Mouse (Mus musculus): ENCODE results near the gene Mrpl52. TPM values are rescaled to one million over a fixed set of nuclear protein-coding genes. Genes with fewer than 3 reads are reported as not detected.

Mrpl52 gene
- polyA plus RNA-seq, 1 experiment from 2014 or later, result 300 TPM

DNA sequence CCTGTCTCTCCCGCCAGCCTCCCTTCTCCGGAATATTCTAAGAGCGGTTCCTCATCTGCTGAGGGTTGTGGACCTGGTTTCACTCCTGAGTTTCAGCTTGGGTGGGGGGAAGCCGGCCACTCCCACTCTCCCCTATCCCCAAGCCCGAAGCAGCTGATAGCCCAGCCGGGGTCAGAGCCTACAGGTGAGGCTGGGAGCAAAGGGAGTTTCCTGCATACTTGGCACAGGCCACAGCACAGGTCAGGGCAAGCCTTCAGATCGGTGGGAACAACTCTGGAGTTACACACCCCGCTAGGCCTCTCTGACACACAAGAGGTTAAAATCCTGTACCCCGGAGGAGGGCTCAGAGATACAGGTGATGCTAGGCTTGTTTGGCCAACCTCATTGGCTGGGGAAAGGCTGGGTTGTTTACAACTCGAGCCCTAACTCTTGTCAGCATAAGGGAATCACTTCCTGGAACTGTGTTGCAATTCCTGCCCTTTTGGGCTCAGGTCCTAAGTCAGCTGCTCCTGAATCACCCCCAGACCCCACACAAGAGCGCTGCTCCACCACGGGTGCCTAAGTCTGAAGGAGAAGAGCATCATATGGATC, 7.3 kb downstream of the Mrpl52 start:
- 39% methylated on average over 12 of the region's 12 CpGs for WGBS
- TF ChIP-seq CTCF (IDR thresholded peaks at IDR 0.05; ENCODE audit: low read depth), result no peak
- H3K9me3 ChIP-seq (ENCODE audit: control insufficient read depth), result no peaks in the 10 kb centered on the region

DNA sequence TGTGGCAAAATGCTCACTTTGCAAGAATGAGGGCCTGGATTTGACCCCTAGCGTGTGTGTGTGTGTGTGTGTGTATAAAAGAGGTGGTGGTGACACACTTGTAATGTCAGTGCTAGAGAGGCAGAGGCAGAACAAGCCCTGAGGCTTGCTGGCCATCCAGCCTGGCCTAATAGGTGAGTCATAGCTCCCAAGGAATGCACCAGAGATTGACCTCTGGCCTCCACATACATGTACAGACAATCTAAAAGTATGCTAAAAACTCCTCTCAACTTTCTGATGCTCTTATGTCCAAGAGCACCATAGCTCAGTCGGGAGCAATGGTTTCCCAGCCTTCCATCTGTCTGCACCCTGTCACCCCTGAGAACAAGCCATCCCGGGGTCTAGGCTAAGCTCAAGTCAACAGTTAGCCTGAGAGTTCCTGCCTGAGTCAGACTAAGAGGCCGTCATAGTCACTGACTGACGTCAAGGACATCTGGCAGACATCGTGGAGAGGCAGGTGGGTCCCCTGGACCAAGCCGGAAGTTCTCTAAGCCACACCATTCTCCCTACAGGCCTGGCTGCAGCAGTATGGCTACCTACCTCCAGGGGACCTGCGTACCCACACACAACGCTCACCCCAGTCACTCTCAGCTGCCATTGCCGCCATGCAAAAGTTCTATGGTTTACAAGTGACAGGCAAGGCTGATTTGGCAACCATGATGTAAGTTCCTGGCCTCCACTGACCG, 8.6 kb downstream of the Mrpl52 start:
- H3K4me1 ChIP-seq (replicated peaks; ENCODE audit: control insufficient read depth, insufficient read depth, low read length), result peaks cover 6% of the 10 kb centered on the region
- H3K9me3 ChIP-seq (ENCODE audit: control insufficient read depth), result no peaks in the 10 kb centered on the region
- no peak overlapping the region for H3K4me3 ChIP-seq (ENCODE audit: low read depth, low read length)
- no peaks in the 10 kb centered on the region for H3K27me3 ChIP-seq (replicated peaks; ENCODE audit: control insufficient read depth, insufficient read depth, low read length)
- H3K4me2 ChIP-seq (replicated peaks; ENCODE audit: low read depth), result no peak overlapping the region
- no peak for ATAC-seq
- 79% methylated on average over 11 of the region's 11 CpGs for WGBS
- no peak for TF ChIP-seq CTCF (IDR thresholded peaks at IDR 0.05; ENCODE audit: low read depth)
- 0 out of 2 replicates have a peak overlapping the region, but pooled peaks have one; percentile 21 for H3K27ac ChIP-seq (ENCODE audit: low read depth, low read length)
- H3K9ac ChIP-seq (ENCODE audit: low read depth, low read length), result no peak overlapping the region
- H3K36me3 ChIP-seq (ENCODE audit: control insufficient read depth, insufficient read depth), result peaks cover 36% of the 10 kb centered on the region

More for the DNA sequence above, 7.3 kb downstream of the Mrpl52 start:
- Histone ChIP-seq H3K4me1 (replicated peaks; ENCODE audit: control insufficient read depth, insufficient read depth, low read length) (peaks cover 6% of the 10 kb centered on the region), H3K27ac (ENCODE audit: low read depth, low read length) (peak overlapping the region; percentile 92), H3K9ac (ENCODE audit: low read depth, low read length) (no peak overlapping the region), H3K27me3 (replicated peaks; ENCODE audit: control insufficient read depth, insufficient read depth, low read length) (no peaks in the 10 kb centered on the region), H3K4me2 (replicated peaks; ENCODE audit: low read depth) (peak overlapping the region; percentile 94), H3K36me3 (ENCODE audit: control insufficient read depth, insufficient read depth) (peaks cover 27% of the 10 kb centered on the region), H3K4me3 (ENCODE audit: low read depth, low read length) (peak overlapping the region; percentile 85)
- ATAC-seq, result peak; percentile 51

DNA sequence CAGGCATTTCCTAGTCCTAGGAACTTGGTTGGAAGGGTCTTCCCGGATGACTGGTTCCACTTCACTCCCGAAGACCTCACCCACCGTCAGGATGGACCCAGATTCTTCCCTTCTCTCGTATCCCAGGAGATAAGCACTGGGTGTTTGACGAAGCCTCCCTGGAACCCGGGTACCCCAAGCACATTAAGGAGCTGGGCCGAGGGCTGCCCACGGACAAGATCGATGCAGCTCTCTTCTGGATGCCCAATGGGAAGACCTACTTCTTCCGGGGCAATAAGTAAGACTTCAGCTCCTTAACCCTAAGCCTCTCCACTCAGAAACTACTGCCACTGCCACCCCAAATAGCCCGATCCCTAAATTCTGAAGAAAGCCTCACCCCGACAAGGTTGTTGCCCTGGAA, 12.4 kb downstream of the Mrpl52 start:
- no peaks in the 10 kb centered on the region for H3K27me3 ChIP-seq (replicated peaks; ENCODE audit: control insufficient read depth, insufficient read depth, low read length)
- no peak for ATAC-seq

DNA sequence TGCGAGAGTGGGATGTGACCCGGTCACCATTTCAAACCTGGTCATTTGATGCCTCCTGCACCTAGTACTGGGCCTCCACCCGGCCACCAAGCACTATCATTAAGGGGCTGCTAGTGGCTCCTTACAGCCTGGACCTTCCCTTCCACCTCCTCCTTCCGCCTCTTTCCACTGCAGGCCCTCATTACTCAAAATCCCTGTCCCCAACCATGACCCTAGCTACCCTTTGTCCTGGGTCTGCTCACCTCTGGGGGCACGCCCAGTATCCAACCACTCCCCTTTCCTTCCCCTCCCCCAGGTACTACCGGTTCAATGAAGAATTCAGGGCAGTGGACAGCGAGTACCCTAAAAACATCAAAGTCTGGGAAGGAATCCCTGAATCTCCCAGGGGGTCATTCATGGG, 12.9 kb downstream of the Mrpl52 start:
- 67% methylated on average over 7 of the region's 7 CpGs for WGBS
- no peak for ATAC-seq
- Histone ChIP-seq H3K4me1 (replicated peaks; ENCODE audit: control insufficient read depth, insufficient read depth, low read length) (0 out of 2 replicates have a peak, but pooled peaks cover 2% of the 10 kb centered on the region), H3K36me3 (ENCODE audit: control insufficient read depth, insufficient read depth) (peaks cover 50% of the 10 kb centered on the region), H3K4me3 (ENCODE audit: low read depth, low read length) (no peak overlapping the region), H3K4me2 (replicated peaks; ENCODE audit: low read depth) (no peak overlapping the region), H3K9me3 (ENCODE audit: control insufficient read depth) (no peaks in the 10 kb centered on the region), H3K9ac (ENCODE audit: low read depth, low read length) (no peak overlapping the region), H3K27ac (ENCODE audit: low read depth, low read length) (no peak overlapping the region), H3K27me3 (replicated peaks; ENCODE audit: control insufficient read depth, insufficient read depth, low read length) (no peaks in the 10 kb centered on the region)
- TF ChIP-seq CTCF (IDR thresholded peaks at IDR 0.05; ENCODE audit: low read depth), result no peak

More for the DNA sequence above, 12.4 kb downstream of the Mrpl52 start:
- 88% methylated on average over 12 of the region's 12 CpGs for WGBS
- no peak for TF ChIP-seq CTCF (IDR thresholded peaks at IDR 0.05; ENCODE audit: low read depth)
- no peak overlapping the region for H3K4me3 ChIP-seq (ENCODE audit: low read depth, low read length)
- peaks cover 2% of the 10 kb centered on the region; the same call in 1 of the 2 replicates for H3K4me1 ChIP-seq (replicated peaks; ENCODE audit: control insufficient read depth, insufficient read depth, low read length)
- no peak overlapping the region for H3K27ac ChIP-seq (ENCODE audit: low read depth, low read length)
- no peaks in the 10 kb centered on the region for H3K9me3 ChIP-seq (ENCODE audit: control insufficient read depth)
- no peak overlapping the region for H3K9ac ChIP-seq (ENCODE audit: low read depth, low read length)
- H3K4me2 ChIP-seq (replicated peaks; ENCODE audit: low read depth), result no peak overlapping the region
- H3K36me3 ChIP-seq (ENCODE audit: control insufficient read depth, insufficient read depth), result peaks cover 50% of the 10 kb centered on the region

DNA sequence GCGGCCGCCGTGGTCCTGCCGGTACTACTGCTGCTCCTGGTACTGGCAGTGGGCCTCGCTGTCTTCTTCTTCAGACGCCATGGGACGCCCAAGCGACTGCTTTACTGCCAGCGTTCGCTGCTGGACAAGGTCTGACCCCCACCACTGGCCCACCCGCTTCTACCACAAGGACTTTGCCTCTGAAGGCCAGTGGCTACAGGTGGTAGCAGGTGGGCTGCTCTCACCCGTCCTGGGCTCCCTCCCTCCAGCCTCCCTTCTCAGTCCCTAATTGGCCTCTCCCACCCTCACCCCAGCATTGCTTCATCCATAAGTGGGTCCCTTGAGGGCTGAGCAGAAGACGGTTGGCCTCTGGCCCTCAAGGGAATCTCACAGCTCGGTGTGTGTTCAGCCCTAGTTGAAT, 13.8 kb downstream of the Mrpl52 start:
- Histone ChIP-seq H3K4me3 (ENCODE audit: low read depth, low read length) (no peak overlapping the region), H3K27me3 (replicated peaks; ENCODE audit: control insufficient read depth, insufficient read depth, low read length) (no peaks in the 10 kb centered on the region), H3K9me3 (ENCODE audit: control insufficient read depth) (no peaks in the 10 kb centered on the region), H3K36me3 (ENCODE audit: control insufficient read depth, insufficient read depth) (peaks cover 50% of the 10 kb centered on the region), H3K4me1 (replicated peaks; ENCODE audit: control insufficient read depth, insufficient read depth, low read length) (no peaks in the 10 kb centered on the region), H3K9ac (ENCODE audit: low read depth, low read length) (no peak overlapping the region), H3K27ac (ENCODE audit: low read depth, low read length) (no peak overlapping the region), H3K4me2 (replicated peaks; ENCODE audit: low read depth) (no peak overlapping the region)
- 92% methylated on average over 11 of the region's 14 CpGs for WGBS
- ATAC-seq, result no peak
- TF ChIP-seq CTCF (IDR thresholded peaks at IDR 0.05; ENCODE audit: low read depth), result no peak

DNA sequence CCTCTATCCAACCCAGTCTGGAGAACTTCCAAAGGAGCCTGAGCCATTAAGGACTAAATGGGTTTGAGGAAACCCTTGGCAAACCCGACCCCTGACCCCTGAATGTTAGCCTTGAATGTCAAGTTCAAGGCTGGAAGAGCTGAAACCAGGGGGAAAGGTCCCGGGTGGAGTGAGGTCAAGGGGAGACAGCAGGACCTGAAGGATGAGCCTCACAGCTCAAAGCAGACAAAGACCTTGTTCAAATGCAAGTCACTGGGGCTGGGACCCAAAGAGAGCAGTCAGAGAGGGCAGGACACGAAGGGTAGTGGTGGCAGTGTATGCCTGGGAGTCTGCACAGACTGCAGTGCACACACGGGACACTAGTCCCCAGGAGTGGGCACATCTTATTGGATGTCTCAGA, 14.7 kb downstream of the Mrpl52 start:
- Histone ChIP-seq H3K27me3 (replicated peaks; ENCODE audit: control insufficient read depth, insufficient read depth, low read length) (no peaks in the 10 kb centered on the region), H3K4me3 (ENCODE audit: low read depth, low read length) (no peak overlapping the region), H3K36me3 (ENCODE audit: control insufficient read depth, insufficient read depth) (peaks cover 42% of the 10 kb centered on the region), H3K27ac (ENCODE audit: low read depth, low read length) (no peak overlapping the region), H3K4me1 (replicated peaks; ENCODE audit: control insufficient read depth, insufficient read depth, low read length) (no peaks in the 10 kb centered on the region), H3K9me3 (ENCODE audit: control insufficient read depth) (no peaks in the 10 kb centered on the region), H3K9ac (ENCODE audit: low read depth, low read length) (no peak overlapping the region), H3K4me2 (replicated peaks; ENCODE audit: low read depth) (no peak overlapping the region)
- ATAC-seq, result no peak
- WGBS, result 79% methylated on average over 4 of the region's 4 CpGs
- no peak for TF ChIP-seq CTCF (IDR thresholded peaks at IDR 0.05; ENCODE audit: low read depth)
